Mouse (Mus musculus) ES-E14 (cell line): ENCODE data around the gene Scaf11.

Experiments used
- CHD2 ChIP-seq: IDR thresholded peaks from 2 replicates; pipeline ENCODE4 v1.6.1; 2014; ENCODE audit warnings: mild to moderate bottlenecking, low read depth, low read length, inconsistent platforms
- HCFC1 ChIP-seq: IDR thresholded peaks from 2 replicates; pipeline ENCODE4 v1.6.1; 2012; ENCODE audit warnings: low read length, inconsistent platforms, borderline replicate concordance; ENCODE audit not compliant: insufficient read depth
- MAFK ChIP-seq: IDR thresholded peaks from 2 replicates; pipeline ENCODE4 v1.6.1; 2014; ENCODE audit warnings: mild to moderate bottlenecking, low read depth, low read length, inconsistent platforms; ENCODE audit not compliant: insufficient read depth
- ZC3H11A ChIP-seq: IDR thresholded peaks from 2 replicates; pipeline ENCODE4 v1.6.1; 2012; ENCODE audit warnings: low read depth, mild to moderate bottlenecking, inconsistent platforms, low read length, borderline replicate concordance
- ZNF384 ChIP-seq: IDR thresholded peaks from 2 replicates; pipeline ENCODE4 v1.6.1; 2012; ENCODE audit warnings: low read depth, low read length, inconsistent platforms

GRCm38 (mm10) chr15:96475571-96475972 is 14.9 kb upstream of the Scaf11 start:
- no peak for TF ChIP-seq HCFC1
- TF ChIP-seq MAFK, result no peak
- no peak for TF ChIP-seq CHD2
- TF ChIP-seq ZC3H11A, result no peak
- no peak for TF ChIP-seq ZNF384
